Mouse (Mus musculus): ENCODE measurements around the gene Syn3.

Syn3 gene

DNA sequence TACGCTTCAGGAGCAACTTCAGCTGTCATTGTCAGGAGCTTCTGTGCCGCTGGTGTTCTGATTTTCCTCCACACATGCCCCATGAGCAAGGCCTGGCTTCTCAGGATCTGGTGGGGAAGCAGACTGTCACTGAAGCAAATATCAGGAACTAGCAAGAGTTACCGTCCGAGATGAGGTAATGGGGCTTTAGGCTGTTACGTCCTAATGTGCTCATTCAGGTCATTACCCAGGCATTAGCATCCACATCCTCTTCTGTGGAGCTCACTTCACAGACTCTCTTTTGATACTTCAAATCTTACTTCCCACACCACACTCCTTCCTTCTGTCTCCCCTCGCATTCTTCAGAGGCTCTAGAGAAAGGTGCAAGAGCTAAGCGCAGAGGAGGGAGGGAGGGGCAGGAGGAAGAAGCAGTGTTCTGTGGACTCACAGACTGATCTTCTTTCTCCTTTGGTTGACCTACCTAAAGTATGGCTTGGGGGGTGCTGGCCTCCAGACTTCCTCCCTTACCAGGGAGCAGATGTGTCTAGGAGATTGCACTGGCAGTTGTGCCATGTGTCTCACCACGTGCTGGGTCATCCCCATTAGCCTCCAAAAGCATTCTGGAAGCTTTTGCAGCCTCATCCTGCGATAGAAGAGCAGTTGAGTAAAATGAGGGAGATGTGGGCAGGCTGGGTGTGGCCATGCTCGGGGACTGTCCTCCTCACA is 445.7 kb downstream of the Syn3 start:
- DNase-seq (ENCODE audit: low read depth, low spot score) = no peak

- no peak for DNase-seq (ENCODE audit: low read depth, low spot score)
Observed at GRCm38 (mm10) chr10:86050522-86050921, 448.2 kb downstream of the Syn3 start.

DNA sequence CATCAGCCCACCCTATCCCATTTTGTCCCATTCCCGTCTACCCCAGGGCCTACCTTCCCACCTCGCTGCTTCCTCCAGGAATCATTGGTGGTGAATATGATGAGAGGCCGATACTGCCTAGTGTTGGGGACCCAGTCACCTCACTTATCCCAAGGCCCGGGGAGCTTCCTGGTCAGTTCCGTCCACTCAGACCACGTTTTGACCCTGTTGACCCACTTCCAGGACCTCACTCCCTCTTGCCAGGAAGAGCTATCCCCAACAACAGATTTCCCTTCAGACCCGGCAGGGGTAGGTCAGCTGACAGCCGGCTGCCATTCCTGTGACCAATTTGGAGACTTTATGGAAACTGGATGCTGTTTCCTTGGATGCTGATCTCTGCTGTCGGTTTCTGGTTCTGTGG is 450.9 kb downstream of the Syn3 start:
- no peak for DNase-seq (ENCODE audit: low read depth, low spot score)

DNA sequence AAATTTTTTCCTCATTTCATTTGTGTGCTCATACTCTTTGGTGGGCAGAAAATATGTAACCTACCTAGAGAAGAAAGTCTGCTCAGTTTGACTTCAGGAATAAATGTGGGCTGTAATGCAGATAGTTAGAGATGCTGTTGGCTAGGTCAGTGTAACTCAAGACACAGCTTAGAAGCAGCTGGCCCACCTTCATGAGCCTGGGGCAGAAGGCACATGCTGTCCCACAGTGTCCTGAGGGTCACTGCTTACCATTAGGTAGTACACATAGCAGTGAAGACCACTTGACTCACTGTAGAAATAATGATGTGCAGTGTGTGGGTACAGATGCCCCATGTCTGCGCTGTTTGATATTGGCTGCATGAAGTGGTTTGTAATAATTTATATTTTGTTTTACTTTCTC is 452.3 kb downstream of the Syn3 start:
- no peak for DNase-seq (ENCODE audit: low read depth, low spot score)

DNA sequence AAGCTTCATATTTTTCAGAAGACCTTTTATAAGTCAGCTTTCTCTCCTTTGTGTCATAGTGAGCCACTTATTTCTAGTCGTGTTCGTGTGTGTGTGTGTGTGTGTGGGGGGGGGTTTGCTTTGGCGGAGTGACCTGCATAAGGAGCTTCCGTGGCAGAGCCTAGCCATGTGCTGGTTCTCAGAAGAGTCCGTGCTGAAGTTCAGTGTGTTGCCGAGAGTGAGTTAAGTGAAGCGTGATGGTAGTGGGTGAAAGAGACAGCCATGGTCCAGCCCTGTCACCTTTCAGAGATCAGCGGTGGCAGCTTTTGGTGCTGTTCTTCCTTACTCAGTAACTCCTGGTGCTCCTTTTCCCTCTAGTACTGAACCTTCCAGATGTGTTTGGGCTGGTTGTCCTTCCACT is 454.6 kb downstream of the Syn3 start:
- DNase-seq (ENCODE audit: low read depth, low spot score) = no peak

- no peak for DNase-seq (ENCODE audit: low read depth, low spot score)
Observed at GRCm38 (mm10) chr10:86043651-86044050, 455.0 kb downstream of the Syn3 start.

- no peak for DNase-seq (ENCODE audit: low read depth, low spot score)
Observed at GRCm38 (mm10) chr10:86034007-86034728, 464.5 kb downstream of the Syn3 start.

GRCm38 (mm10) chr10:86032517-86032916 is 466.2 kb downstream of the Syn3 start:
- DNase-seq (ENCODE audit: low read depth, low spot score) = no peak

- DNase-seq (ENCODE audit: low read depth, low spot score) = no peak
Observed at GRCm38 (mm10) chr10:86030743-86031142, 468.0 kb downstream of the Syn3 start.

GRCm38 (mm10) chr10:86026807-86027206 is 471.9 kb downstream of the Syn3 start:
- peak; percentile 40 for DNase-seq (ENCODE audit: low read depth, low spot score)

GRCm38 (mm10) chr10:86026354-86026753 is 472.3 kb downstream of the Syn3 start:
- peak; percentile 82 for DNase-seq (ENCODE audit: low read depth, low spot score)

- no peak for DNase-seq (ENCODE audit: low read depth, low spot score)
Observed at GRCm38 (mm10) chr10:86025906-86026305, 472.8 kb downstream of the Syn3 start.

DNA sequence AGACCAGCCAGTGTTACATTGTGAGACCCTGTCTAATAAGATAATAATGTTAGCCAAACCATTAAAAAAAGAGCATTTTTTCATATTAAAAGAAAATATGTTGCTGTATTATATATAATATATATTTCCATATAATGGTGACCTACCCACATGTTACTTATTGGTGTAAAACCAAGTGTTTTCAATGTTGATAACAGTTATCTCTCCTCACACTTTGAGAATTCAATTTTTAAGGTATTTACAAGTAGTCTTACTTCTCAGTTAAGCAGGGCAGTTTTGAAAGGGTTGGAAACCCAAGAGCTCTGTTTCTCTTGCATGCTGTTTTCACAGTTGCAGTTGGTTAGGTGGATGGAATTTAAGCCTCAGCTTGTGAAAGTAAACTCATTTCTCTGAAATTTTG is 475.5 kb downstream of the Syn3 start:
- DNase-seq (ENCODE audit: low read depth, low spot score) = peak; percentile 33

DNA sequence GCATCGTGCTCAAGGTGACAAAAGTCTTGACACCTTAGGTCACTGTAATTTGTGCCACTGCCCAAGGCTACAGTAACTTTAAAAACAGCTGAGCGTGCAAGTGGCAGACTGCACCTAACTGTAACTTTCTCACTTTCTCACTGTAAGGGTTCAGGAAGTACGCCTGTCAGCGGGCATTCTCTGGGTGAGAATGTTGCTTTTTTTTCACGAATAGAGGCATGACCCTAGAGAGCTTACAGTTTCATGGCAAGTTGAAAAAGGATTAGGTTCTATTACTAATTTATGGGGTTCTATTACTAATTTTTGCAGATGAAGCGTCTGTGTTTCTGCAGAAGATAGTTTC is 476.3 kb downstream of the Syn3 start:
- no peak for DNase-seq (ENCODE audit: low read depth, low spot score)

- peak; percentile 89 for DNase-seq (ENCODE audit: low read depth, low spot score)
Observed at GRCm38 (mm10) chr10:86021749-86022473, 476.8 kb downstream of the Syn3 start, which contains the start of gene Fbxo7. Gene Fbxo7 (plus strand): TSS chr10:86021972.

DNA sequence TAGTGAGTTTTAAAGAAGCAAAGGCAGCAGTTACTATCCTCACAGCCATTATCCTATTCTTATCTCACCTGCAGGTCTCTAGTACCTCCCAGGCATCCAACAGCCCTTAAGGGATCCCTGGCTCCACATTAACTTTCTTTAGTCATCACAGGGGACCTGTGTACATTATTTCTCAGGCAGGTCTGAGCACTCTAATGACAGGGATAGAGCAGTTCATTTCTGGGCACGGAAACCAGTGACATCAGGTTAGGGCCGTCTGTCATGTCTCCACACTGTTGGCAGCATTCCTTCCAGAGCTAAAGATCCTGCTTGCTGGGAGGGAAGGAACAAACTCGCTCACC is 477.3 kb downstream of the Syn3 start:
- DNase-seq (ENCODE audit: low read depth, low spot score) = no peak

DNA sequence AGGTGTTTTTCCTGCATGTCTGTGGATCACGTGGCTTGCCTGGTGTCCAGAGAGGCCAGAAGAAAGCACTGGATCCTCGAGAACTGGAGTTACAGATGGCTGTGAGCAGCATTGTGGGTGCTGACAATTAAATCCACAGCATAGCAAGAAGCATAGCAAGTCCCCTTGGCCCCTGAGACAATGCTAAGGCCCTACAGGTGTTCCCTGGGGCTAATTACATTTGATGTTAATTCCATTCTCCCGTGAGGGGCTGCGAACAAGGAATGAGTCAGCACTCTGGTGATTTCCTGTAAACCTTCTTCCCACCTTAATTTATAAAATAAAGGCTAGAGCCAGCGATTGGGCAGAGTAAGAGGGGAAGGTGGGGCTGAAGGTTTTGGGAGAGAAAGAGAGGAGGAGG is 479.9 kb downstream of the Syn3 start:
- no peak for DNase-seq (ENCODE audit: low read depth, low spot score)

DNA sequence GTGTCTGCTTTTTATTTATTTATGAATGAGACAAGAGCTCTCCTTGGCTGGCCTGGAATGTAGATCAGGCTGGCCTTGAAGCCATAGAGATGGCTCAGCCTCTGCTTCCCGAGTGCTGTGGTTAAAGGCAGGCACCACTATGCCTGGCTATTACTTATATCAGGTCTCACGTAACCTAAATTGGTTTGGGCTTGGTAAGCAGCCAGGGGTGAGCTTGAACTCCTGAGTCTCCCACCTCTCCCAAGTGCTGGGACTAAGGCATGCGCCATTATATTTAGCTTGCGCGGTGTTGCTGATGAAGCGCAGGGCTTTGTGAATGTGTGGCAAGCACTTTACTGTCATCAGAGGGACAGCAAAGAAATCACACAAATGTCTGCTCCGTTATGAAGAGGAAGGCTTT is 480.9 kb downstream of the Syn3 start:
- no peak for DNase-seq (ENCODE audit: low read depth, low spot score)

DNA sequence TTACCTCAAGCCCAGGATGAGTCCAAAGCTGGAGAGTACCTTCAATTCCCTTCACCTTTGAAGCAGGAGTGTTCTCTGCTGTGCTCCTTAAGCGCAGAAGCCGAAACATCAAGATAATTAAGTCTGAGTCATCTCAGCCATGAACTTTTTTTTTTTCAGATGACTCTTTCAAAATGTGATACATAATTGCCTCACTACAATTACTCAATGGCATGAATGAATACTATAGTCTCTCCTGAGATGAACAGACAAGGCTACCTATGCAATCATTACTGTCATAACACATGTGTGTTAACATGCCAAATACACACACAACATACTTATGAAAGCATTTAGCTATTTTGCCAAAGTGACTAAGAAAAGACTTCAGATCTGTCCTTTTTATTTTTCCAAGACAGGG is 486.9 kb downstream of the Syn3 start, which contains the start of gene Bpifc:
Gene Bpifc (minus strand): TSS at position 115 of the 400 bp plus-strand sequence.
- no peak for DNase-seq (ENCODE audit: low read depth, low spot score)

DNA sequence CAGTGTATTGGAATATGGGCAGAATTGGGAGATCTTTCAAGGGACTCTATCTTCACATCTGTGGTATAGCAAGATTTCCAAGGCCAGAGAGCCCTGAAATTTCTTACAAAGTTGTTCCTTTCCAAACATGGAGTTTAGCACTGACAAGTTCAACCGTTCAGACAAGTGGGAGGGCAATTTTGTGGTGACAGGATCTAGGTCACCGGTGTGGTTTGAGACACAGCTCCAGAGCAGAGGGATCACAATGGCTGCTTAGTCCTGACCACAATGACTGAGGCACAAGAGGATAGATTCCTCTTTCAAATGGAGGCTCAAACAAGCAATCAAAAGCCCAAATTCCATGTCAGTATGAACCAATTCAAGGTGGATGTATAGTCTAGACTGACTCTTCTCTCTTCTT is 487.5 kb downstream of the Syn3 start:
- DNase-seq (ENCODE audit: low read depth, low spot score) = no peak

GRCm38 (mm10) chr10:86010636-86011035 is 488.1 kb downstream of the Syn3 start:
- no peak for DNase-seq (ENCODE audit: low read depth, low spot score)

DNA sequence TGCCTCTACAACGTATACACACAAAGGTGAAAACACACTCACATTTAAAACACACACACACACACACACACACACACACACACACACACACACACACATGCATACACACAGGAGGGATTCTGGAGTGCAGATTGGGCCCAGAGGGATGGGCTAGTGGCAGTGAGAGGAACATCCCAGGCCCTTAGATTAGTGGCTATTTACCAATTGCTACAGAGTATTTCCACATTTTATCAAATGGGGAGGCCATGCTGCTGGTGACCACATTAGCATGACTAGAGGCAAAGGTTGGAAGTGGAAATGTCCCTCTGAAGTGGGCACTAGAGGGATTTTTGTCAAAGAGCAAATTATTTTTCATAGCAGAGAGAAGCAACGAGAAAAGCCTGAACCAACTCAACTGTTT is 489.0 kb downstream of the Syn3 start:
- no peak for DNase-seq (ENCODE audit: low read depth, low spot score)

DNA sequence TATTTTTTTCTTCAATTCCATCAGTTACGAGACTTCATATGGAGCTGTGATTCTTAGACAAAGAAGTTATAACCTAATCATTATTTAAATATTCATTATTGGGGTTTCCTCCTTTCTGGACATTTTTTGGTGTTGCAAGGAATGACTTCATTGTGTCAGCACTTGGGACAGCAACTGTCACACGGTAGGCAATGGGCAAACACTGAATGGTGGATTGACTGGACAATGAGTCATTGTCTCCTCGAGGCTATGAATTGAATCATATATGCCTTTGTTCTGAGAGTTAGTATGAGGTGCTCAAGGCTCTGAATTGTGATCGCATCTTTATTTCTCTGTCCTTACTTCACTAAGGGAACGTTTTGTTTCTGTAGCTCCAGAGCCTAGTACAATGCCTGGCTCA is 492.2 kb downstream of the Syn3 start:
- no peak for DNase-seq (ENCODE audit: low read depth, low spot score)

Data from c-Kit-negative CD71-positive TER-119-positive erythroid progenitor cells, embryonic 14.5 days (primary cell).